Mouse (Mus musculus) cerebellum, adult 2 months (tissue): ENCODE results near the gene Wnt2. TPM values are rescaled to one million over a fixed set of nuclear protein-coding genes. Genes with fewer than 3 reads are reported as not detected.

ENCODE experiments used
- DNase-seq, 2 experiments: peaks; one replicate each; pipeline ENCODE4 v3.0.0; 2021
- H3K27ac ChIP-seq: fragments of 200-500 bp; 2 replicates; pipeline ENCODE4 v1.5.1; 2012; ENCODE audit warnings: low read length, control low read depth, inconsistent platforms; ENCODE audit not compliant: insufficient read depth
- H3K27me3 ChIP-seq: fragments of 200-500 bp; 2 replicates; pipeline ENCODE4 v1.6.1; 2012; ENCODE audit warnings: inconsistent platforms, mild to moderate bottlenecking, low read length, moderate library complexity; ENCODE audit not compliant: control insufficient read depth, insufficient read depth
- H3K4me1 ChIP-seq: fragments of 200-500 bp; 2 replicates; pipeline ENCODE4 v1.6.1; 2011; ENCODE audit warnings: low read length; ENCODE audit not compliant: control insufficient read depth, insufficient read depth
- H3K4me3 ChIP-seq: fragments of 200-500 bp; replicated peaks from 2 replicates; pipeline ENCODE3; 2011; ENCODE audit warnings: mild to moderate bottlenecking, low read depth, low read length, control low read depth; ENCODE audit not compliant: insufficient read depth
- CTCF ChIP-seq: fragments of 200-500 bp; IDR thresholded peaks from 2 replicates; pipeline ENCODE4 v1.5.1; 2011; ENCODE audit warnings: low read depth, mild to moderate bottlenecking, control low read depth, low read length, moderate library complexity, borderline replicate concordance; ENCODE audit not compliant: insufficient read depth
- POLR2A ChIP-seq: fragments of 200-500 bp; IDR thresholded peaks from 2 replicates; pipeline ENCODE4 v1.6.1; 2011; ENCODE audit warnings: low read length, control low read depth, borderline replicate concordance; ENCODE audit not compliant: insufficient read depth
- WGBS: fragments of 180-500 bp; shearing (Covaris S2); methylation state at CpG from one replicate; pipeline ENCODE4 v1.1.7; 2018; 5-methylcytosine and 5-hydroxymethylcytosine counted together
- polyA plus RNA-seq: library from polyadenylated mRNA; depleted of rRNA; stranded (reverse); fragments of >200 nt; gene quantifications from 2 replicates; pipeline ENCODE4 v1.2.3, GENCODE M21; 2012

The Wnt2 gene
- polyA plus RNA-seq, 1 experiment, result not detected

- H3K27me3 ChIP-seq, result no peaks in the 10 kb centered on the region
- H3K27ac ChIP-seq, result no peak overlapping the region
- TF ChIP-seq POLR2A (no peak), CTCF (no peak)
- H3K4me3 ChIP-seq, result no peak overlapping the region
- WGBS, result 67% methylated on average over 6 of the region's 6 CpGs
- peaks cover 3% of the 10 kb centered on the region for H3K4me1 ChIP-seq
- DNase-seq, result no peak
Observed at GRCm38 (mm10) chr6:17994956-17995790, 35.2 kb downstream of the Wnt2 start.

- peaks cover 3% of the 10 kb centered on the region for H3K4me1 ChIP-seq
- WGBS, result 13% methylated on average over 7 of the region's 7 CpGs
Observed at GRCm38 (mm10) chr6:17991625-17992024, 38.8 kb downstream of the Wnt2 start.

GRCm38 (mm10) chr6:17990173-17991028, 40.0 kb downstream of the Wnt2 start:
- H3K4me1 ChIP-seq, result peaks cover 3% of the 10 kb centered on the region
- H3K4me3 ChIP-seq, result no peak overlapping the region
- WGBS, result 97% methylated on average over 9 of the region's 9 CpGs
- TF ChIP-seq CTCF (no peak), POLR2A (no peak)
- H3K27me3 ChIP-seq, result no peaks in the 10 kb centered on the region
- no peak overlapping the region for H3K27ac ChIP-seq
- no peak for DNase-seq

More at GRCm38 (mm10) chr6:17991625-17992024, 38.8 kb downstream of the Wnt2 start:
- TF ChIP-seq CTCF, result no peak
- no peak for TF ChIP-seq POLR2A
- DNase-seq, result peak in 1 of 2 experiments; percentile 9
- Histone ChIP-seq H3K27ac (no peak overlapping the region), H3K27me3 (no peaks in the 10 kb centered on the region), H3K4me3 (no peak overlapping the region)

- no peak for DNase-seq
- H3K27ac ChIP-seq, result no peak overlapping the region
- WGBS, result 86% methylated on average over 1 of the region's 1 CpGs
- H3K27me3 ChIP-seq, result no peaks in the 10 kb centered on the region
- TF ChIP-seq CTCF (no peak), POLR2A (no peak)
- no peak overlapping the region for H3K4me3 ChIP-seq
- no peaks in the 10 kb centered on the region for H3K4me1 ChIP-seq
Observed at GRCm38 (mm10) chr6:17979361-17979760, 51.0 kb downstream of the Wnt2 start.

- no peak for DNase-seq
- TF ChIP-seq POLR2A (no peak), CTCF (no peak)
- Histone ChIP-seq H3K4me3 (no peak overlapping the region), H3K27ac (no peak overlapping the region), H3K4me1 (no peaks in the 10 kb centered on the region), H3K27me3 (no peaks in the 10 kb centered on the region)
- 54% methylated on average over 3 of the region's 3 CpGs for WGBS
Observed at GRCm38 (mm10) chr6:17978881-17979280, 51.5 kb downstream of the Wnt2 start.

GRCm38 (mm10) chr6:17978324-17978723, 52.1 kb downstream of the Wnt2 start:
- no peak overlapping the region for H3K4me3 ChIP-seq
- H3K4me1 ChIP-seq, result no peaks in the 10 kb centered on the region
- H3K27ac ChIP-seq, result no peak overlapping the region
- no peak for TF ChIP-seq CTCF
- no peak for TF ChIP-seq POLR2A
- H3K27me3 ChIP-seq, result no peaks in the 10 kb centered on the region
- no peak for DNase-seq
- 51% methylated on average over 5 of the region's 5 CpGs for WGBS

- H3K4me1 ChIP-seq, result no peaks in the 10 kb centered on the region
- H3K27ac ChIP-seq, result no peak overlapping the region
- H3K27me3 ChIP-seq, result no peaks in the 10 kb centered on the region
- TF ChIP-seq POLR2A (no peak), CTCF (no peak)
- no peak for DNase-seq
- WGBS, result 73% methylated on average over 1 of the region's 1 CpGs
- H3K4me3 ChIP-seq, result no peak overlapping the region
Observed at GRCm38 (mm10) chr6:17977165-17977564, 53.2 kb downstream of the Wnt2 start.

- TF ChIP-seq POLR2A (no peak), CTCF (no peak)
- H3K27ac ChIP-seq, result no peak overlapping the region
- no peak for DNase-seq
- WGBS, result 15% methylated on average over 3 of the region's 3 CpGs
- H3K4me1 ChIP-seq, result no peaks in the 10 kb centered on the region
- H3K4me3 ChIP-seq, result no peak overlapping the region
- H3K27me3 ChIP-seq, result no peaks in the 10 kb centered on the region
Observed at GRCm38 (mm10) chr6:17974416-17974815, 56.0 kb downstream of the Wnt2 start.
